Mouse (Mus musculus): ENCODE data around the gene Pex16.
A peak's percentile ranks its signal among the peaks of the same experiment; 100 is the strongest.

Gene Pex16

DNA sequence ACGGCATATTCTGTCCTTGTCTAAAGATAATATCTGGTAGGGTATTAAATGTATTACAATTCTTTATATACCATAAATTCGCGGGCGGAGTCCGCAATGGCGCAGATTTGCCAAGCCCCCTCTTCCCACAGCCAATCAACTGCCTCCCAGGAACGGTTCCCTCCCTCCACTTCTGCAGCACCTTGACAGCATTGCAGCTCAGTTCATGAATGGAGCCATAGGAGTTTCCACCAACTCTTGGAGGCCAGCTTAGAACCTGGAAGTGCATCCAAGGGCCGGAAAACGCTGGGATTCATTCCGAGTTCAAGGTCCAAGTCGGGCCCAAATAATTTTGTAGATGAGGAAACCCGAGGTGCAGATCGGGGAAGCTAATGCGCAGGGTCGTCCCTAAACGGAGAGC is at the start of gene Pex16, which contains the start of gene Large2:
TSS of gene Pex16 (plus strand) at position 163 of the 400 bp plus-strand sequence.
TSS of gene Large2 (minus strand) at position 356 of the 400 bp plus-strand sequence.
- peak; percentile 48 for DNase-seq

- no peak for DNase-seq
These were observed 48.8 kb upstream of the Pex16 start for GRCm38 (mm10) chr2:92325676-92326075.

DNA sequence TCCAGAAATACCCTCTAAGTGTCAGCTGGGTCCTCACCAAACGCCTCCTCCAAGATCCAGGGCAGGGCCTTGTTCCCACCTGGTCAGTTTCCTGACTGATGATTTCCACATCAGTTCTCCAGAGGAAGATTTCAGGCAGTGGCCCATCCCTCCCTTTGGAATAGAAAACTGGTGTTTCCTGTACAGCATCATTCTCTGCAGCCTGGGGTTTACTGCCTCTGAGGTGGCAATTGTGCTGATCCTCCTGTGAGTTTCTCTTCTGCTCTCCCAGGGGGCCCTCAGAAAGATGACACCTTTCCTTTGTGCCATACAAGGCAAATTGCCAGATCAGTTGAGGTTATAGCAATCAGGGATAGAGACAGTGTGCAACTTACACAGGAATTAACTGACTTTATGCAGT is 48.3 kb upstream of the Pex16 start:
- DNase-seq, result no peak

- DNase-seq, result no peak
These were observed 46.9 kb upstream of the Pex16 start for GRCm38 (mm10) chr2:92327601-92328000.

- no peak for DNase-seq
These were observed 46.3 kb upstream of the Pex16 start for GRCm38 (mm10) chr2:92328206-92328605.

- peak; percentile 54 for DNase-seq
These were observed 43.6 kb upstream of the Pex16 start for GRCm38 (mm10) chr2:92330840-92331239.

DNA sequence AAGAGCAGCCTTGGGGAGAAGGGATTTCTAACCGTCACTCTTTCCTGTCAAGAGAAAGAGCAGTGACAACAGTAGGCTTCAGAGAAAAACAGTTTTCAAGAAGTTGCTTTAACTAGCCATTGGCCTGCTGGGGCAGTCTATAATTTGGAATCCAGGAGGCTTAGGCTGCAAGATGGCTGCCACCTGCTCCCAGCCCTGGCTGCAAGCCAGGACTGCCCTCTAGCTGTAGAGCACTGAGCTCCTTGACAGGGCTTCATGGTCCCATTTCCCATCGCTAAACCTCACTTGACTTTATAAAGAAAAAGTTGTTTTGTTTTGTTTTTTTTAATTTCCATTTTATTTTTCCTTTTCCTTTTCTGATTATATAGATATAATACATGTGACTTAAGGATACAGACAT is 43.1 kb upstream of the Pex16 start:
- peak; percentile 18 for DNase-seq

DNA sequence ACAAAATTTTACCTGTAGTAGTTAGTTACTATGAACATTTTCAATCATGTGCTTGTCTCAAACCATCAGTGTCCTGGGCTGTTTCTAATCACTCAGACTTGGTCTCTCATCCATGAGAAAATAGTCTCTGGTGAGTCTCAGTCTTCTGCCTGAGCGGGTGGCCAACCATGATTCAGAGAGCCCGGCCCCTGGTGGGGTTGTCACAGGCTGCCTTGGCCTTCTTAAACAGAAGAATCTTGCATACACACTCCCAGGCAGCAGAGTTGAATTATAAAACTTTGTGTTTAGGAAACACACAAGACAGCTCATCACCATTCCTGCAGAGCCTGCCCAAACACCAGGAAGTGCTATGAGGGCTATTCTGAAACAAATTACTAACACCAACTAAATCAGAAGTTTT is 42.6 kb upstream of the Pex16 start:
- DNase-seq, result no peak

GRCm38 (mm10) chr2:92342418-92342817 is 32.1 kb upstream of the Pex16 start:
- no peak for DNase-seq

DNA sequence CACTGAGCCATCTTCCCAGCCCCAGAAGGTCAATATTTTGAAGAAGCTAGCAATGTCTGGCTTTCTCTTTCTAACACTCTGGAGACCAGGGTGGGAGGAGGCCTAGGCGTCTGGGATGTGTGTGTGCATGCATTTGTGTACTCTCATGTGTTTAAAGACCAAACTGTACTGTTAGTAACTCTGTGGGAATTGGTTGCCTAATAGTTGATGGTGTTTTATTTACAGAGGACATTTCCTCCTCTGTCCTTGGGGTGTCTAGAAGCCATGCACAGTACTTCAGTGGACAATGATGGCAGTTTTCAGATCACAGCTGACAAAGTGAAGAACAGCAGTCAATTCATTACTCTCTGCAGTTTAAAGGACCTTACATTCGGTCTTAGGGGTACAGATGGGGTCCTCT is 27.3 kb upstream of the Pex16 start:
- DNase-seq, result no peak

DNA sequence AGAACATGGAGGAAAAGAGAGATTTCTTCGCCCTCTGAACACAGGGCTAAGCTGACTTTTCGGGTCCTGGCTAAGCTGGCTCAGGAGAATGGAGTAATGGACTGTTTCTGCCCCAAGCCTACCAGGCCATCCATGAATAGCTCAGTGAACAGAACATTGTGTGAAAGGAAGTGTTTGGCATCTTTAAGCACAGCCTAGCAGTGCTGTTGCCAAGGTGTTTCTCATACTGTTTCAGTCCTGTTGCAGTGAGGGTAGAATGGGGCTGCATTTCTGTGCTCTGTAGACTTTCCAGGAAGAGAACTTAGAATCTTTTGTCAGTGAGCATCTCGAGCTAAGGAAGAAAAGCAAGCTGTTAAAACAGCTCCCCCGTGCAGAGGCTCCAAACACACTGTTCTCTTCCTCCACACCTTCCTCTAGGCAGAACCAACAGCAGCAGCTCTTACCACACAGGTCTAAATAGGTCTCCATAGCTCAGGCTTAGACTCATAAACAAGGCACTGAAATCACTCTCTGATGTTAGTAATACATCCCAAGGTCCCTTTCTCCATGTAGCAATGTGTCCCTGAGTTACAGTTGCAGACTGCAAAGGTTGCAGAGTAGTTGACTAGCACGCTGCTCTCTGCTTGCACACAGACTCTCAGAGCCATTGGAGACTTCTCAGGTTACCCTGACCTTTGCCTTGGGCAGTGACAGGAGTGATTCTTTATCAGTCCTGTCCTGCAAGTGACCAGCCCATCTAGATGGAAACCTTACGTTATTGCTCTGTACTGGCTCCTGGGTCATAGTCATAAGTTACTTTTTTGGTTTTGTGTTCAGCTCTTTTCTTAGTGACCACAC is 24.7 kb upstream of the Pex16 start:
- no peak for DNase-seq

GRCm38 (mm10) chr2:92350686-92351085 is 23.8 kb upstream of the Pex16 start:
- no peak for DNase-seq

GRCm38 (mm10) chr2:92353402-92353801 is 21.1 kb upstream of the Pex16 start:
- no peak for DNase-seq

DNA sequence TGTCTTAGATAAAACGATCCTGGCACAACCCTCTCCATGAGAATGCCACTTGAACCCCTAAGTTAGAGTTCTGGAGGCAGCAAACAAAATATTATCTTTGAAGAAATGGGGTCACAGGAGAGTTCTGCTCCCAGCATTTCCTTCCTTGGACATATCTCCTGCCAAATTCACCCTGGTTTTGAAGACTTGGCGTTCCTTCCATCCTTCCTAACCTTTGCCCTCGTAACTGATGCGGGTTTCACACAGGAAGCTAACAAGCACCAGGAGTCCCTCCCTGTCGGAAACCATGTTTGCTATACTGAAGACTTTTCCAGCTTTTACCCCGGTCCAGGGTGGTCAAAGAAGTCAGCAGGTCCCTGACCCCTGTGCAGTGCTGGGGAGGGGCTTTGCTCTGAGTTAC is 20.3 kb upstream of the Pex16 start:
- peak; percentile 47 for DNase-seq

DNA sequence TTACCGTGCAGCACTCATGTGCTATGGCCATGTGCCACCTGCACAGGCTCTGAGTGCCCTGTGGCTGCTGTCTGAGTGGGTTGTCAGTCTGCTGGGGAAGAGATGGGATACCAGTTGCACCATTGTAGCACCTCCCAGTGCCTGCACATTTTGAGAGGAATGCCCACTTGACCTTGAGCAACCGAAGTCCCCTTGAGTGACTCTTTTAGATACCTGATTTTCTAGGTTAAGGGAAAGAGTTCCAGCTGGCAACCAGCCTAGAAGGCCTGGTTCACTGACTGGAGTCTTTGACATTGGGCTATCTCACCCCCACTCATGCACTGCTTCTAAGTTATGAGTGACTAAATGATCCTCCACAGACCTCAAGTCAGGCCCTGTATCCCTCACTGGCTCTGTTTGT is 15.2 kb upstream of the Pex16 start:
- DNase-seq, result peak; percentile 81

GRCm38 (mm10) chr2:92360186-92360823 is 14.2 kb upstream of the Pex16 start:
- no peak for DNase-seq

- no peak for DNase-seq
These were observed 13.6 kb upstream of the Pex16 start for GRCm38 (mm10) chr2:92360893-92361292.

DNA sequence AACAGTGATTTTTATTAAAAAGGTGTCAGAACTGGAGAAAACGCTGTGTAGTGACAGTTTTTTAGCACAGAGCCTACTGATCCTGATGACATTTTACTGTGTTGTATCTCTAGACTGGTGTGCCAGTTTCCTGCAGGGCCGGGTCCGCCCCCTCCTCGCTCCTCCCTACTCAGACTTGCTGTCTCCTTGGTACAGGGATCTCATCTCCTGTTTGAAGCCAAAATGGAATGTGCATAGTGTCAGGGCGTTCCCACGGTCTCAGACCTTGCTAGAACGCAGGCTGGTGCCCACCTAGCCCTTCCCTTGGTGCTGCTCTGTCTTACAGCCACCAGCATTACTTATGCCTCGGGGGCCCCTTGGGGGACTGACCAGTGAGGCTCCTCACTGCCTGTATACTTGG is 12.7 kb upstream of the Pex16 start:
- no peak for DNase-seq

GRCm38 (mm10) chr2:92362571-92363228 is 11.8 kb upstream of the Pex16 start:
- no peak for DNase-seq

GRCm38 (mm10) chr2:92364086-92364485 is 10.4 kb upstream of the Pex16 start:
- DNase-seq, result no peak

GRCm38 (mm10) chr2:92365568-92365967 is 8.9 kb upstream of the Pex16 start:
- DNase-seq, result no peak

DNA sequence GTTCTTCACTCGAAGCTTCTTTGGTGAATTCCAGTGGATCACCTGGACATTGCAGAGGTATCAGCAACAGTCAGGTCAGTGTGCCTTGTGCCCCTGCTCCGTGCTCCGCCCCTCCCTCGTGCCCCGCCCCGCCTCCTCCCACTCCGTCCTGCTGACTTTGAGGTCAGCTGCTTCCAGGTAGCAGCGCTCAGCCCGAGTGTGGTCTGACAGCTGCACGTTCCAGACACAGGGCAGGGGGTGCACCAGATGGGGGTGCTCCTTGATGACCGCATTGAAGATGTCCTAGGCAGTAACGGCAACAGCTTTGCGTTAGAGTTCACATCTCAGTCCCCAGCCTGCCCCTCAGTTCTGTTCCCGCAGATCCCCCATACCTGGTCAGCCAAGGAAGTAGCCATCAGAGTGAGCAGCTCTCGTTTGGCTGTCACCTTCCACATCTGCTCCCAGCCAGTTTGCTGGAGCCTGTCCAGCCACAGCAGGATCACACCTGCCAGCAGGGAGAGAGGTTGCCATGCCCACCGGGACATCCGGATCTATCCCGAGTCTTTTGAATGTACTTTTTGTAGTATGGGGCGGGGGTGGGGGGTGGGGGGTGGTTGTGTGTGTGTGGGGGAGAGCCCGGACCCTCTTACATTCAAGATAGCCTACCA is 7.0 kb upstream of the Pex16 start:
- no peak for DNase-seq

DNA sequence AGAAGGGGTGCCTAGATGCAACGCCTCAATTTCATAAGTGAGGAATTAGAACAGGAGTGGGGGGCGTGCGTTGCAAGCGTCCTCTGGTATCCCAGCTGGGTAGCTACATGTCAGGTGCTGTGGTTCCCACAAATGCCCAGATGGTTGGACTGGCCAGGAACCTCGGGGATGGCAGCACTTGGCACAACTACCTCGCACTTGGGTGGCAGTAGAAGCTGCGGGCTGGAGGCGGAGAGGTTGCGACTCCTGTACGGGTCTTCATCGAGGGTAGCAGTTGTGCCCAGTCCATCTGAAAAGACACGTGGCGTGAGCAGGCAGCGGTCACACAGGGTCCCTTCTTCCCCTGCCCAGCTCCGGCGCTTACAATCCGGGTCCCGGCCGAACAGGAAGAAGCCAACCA is 4.1 kb upstream of the Pex16 start:
- DNase-seq, result no peak

Data from lung, postnatal 36 days (tissue).